Mouse (Mus musculus) heart, postnatal 0 days (tissue): Measurements from ENCODE around the gene Fancm.

ENCODE experiments used
- CTCF ChIP-seq: IDR thresholded peaks from 2 replicates; pipeline ENCODE4 v1.5.1; 2016; ENCODE audit warnings: antibody characterized with exemption, control low read depth, low read depth
- EP300 ChIP-seq: IDR thresholded peaks from 2 replicates; pipeline ENCODE4 v1.6.1; 2016; ENCODE audit warnings: antibody characterized with exemption, low read depth

DNA sequence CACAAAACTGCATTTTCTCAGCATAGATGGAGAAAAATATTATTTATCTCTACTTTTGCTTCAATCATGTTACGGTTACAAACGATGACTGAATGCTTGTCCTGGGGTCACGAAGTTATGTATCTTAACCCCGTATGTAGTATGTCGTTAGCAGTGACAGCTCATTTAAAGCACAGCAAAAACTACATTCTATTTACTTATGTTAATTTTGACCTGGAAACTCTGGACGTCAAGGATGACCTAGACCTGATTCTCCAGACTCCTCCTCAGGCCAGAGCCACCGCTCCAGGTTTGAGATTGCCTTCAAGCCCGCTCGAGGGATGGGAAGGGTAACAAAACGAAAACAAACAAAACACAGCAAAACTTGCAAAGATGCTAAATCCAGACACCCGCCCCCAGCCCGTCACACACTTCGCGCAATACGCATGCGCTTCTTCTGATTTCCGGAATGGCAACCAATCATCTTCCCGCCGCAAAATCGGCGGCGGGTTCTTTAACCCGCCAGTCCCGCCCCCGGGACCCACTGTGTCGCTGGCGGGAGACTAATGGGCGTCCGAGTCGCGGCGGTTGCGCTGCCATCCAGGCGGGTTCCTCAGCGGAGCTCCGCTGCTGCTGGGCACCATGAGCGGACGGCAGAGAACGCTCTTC, at the start of gene Fancm:
- TF ChIP-seq CTCF (no peak), EP300 (no peak)
